Mouse (Mus musculus) C2C12 (cell line): ENCODE measurements around the gene Rfx5.

Experiments used
- CEBPB ChIP-seq: IDR thresholded peaks from one replicate; pipeline ENCODE4 v1.6.1; 2011; ENCODE audit warnings: low read depth, mild to moderate bottlenecking, control low read depth, moderate library complexity
- CTCF ChIP-seq: IDR thresholded peaks from one replicate; pipeline ENCODE4 v1.5.1; 2011; ENCODE audit not compliant: control insufficient read depth, insufficient read depth, insufficient read length
- MYOG ChIP-seq: IDR thresholded peaks from one replicate; pipeline ENCODE4 v1.6.1; 2011; ENCODE audit not compliant: control insufficient read depth, insufficient read length; ENCODE audit errors: extremely low read depth
- USF1 ChIP-seq: IDR thresholded peaks from one replicate; pipeline ENCODE4 v1.6.1; 2011; ENCODE audit warnings: low read depth, mild to moderate bottlenecking, control low read depth, moderate library complexity

DNA sequence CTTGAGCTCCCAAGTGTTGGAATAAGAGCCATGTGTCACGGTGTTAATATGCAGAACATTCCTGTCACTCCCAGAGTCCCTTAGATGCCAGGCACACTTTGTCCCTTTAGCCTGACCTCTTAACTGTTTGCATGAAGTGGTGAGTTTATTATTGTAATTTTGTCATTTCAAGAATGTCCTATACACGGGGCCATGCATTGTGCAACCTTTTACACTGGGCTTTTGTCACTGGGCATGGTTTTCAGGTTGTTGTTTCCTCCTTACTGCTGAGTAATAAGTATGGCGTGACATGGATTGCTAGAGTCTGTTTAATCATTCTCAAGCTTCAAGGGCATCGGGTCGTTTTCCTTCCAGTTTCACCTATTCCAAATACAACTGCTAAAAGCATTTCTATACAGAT is 40.1 kb upstream of the Rfx5 start:
- TF ChIP-seq CTCF = no peak
- no peak for TF ChIP-seq USF1
- no peak for TF ChIP-seq MYOG
- TF ChIP-seq CEBPB = no peak
